Mouse (Mus musculus) urinary bladder, postnatal 14 days (tissue): Measurements from ENCODE around the gene Zfp101.

Experiments used
- DNase-seq: peaks from one replicate; pipeline ENCODE4 v3.0.0; 2021; ENCODE audit warnings: low spot score

Zfp101 gene

GRCm38 (mm10) chr17:33394182-33395034, at the start of gene Zfp101:
Zfp101 (minus strand) TSS chr17:33394641.
- peak; percentile 90 for DNase-seq

GRCm38 (mm10) chr17:33441159-33441558, 46.7 kb upstream of the Zfp101 start:
- DNase-seq = no peak

GRCm38 (mm10) chr17:33439922-33440321, 45.5 kb upstream of the Zfp101 start:
- peak; percentile 53 for DNase-seq

DNA sequence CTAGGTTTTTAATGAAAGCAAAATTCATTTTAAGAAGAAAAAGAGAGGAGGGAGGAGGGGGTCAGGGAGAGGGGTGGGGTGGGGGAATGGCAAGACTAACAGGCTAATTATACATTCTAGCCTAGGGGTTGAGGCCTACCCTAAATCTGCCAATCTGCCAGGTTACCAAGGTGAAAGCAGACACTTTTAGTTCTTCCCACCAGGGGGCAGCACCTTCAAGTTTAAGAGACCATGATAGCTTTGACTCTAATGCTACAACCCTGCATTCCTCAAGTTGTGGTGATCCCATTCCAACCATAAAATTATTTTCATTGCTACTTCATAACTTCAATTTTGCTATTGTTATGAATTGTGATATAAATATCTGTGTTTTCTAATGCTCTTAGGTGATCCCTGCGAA, 44.7 kb upstream of the Zfp101 start:
- peak; percentile 80 for DNase-seq

DNA sequence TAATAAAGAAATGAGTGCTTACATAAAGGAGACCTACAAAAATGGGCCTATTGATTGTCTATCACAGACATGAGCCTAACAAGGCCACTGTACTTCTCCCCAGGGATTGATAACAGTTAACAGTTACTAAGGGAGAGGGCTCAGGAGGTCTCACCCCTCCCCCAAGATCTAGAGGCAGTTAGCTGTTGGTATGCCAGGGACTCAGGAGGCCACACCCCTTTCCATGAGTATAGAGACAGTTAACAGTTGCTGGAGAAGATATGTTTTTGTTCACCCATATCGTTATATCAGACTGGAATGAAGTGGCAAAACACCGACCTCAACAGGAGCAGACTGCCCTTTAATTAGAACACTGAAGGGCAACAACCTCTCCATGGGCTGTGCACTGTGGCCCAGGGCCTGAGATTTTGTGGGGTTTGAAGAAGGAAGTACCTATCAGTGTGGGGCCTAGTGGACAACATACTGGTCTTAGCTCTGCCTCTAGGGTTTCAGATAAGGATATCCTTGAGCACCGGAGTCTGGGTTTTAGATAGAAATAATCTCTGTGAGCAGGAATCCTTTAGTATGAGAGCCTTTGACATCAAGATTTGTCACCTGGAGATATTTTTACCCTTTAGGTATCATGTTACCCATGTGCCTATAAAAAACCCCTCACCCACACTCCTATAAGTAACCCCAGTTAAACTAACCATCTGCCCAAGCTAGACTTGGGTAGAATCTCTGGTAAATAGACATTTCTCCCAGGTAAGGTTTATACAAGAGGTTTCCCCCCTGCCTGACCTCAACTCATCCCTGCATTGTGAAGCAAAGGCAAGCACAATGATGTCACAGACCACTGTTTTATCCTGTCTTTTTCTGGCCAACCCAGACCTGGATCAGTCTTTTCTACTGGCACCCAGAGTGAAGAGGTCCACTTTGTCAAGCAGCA, 37.8 kb upstream of the Zfp101 start, which contains the start of gene Actl9:
Gene Actl9, plus strand, starts transcription at position 878 of the 928 bp plus-strand sequence.
- DNase-seq = no peak

DNA sequence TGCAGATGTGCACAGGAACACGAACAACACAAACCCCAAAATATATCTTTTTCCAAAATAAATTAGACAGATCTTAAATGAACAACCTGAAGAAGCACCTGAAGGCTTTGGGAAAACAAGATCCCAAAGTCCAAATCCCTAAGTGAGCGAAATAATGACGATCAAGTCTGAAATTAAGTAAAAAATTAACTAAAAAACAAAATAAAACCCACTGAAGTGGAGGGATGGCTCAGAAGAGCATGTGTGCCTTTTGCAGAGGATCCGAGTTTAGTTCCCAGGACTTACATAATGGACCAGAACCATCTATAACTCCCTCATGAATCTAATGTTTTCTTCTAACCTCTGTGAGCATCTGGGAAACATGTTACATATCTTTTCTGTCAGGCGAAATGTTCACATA, 2.2 kb downstream of the Zfp101 start:
- no peak for DNase-seq

DNA sequence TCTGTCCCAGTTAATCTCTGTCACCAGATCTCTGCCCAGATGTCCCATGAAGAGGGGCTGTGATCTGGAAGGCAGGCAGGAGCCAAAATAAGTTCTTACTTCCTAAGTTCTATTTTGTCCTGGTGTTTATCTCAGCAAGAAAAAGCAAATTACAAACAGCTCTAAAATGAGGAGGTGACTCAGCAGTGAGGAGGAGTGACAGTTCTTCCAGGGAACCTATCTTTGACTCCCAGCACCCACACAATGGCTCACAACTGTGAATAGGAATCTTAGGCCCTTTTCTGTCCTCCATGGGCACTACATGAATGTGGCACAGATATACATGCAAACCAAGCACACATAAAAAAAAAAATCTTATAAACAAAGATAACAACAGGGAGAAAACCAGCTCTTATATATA, 8.7 kb downstream of the Zfp101 start:
- no peak for DNase-seq

GRCm38 (mm10) chr17:33372795-33373194, 21.6 kb downstream of the Zfp101 start:
- DNase-seq = no peak

GRCm38 (mm10) chr17:33358411-33359384, 35.7 kb downstream of the Zfp101 start, which contains the start of gene Zfp81:
Zfp81 (minus strand) TSS chr17:33358878.
- peak; percentile 86 for DNase-seq

DNA sequence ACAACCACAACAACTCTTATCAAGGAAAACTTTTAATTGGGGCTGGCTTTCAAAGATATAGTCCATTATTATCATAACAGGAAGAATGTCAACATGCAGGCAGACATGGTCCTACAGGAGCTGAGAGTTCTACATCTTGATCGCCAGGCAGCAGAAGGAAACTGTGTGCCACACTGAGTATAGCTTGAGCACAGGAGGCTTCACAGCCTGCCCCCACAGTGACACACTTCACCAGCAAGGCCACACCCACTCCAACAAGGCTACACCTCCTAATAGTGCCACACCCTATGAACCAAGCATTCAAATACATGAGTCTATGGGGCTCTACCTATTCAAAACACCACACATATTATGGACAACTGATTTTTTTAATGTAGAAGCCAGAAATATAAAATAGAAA, 41.5 kb downstream of the Zfp101 start:
- no peak for DNase-seq
